Mouse (Mus musculus) left cerebral cortex, postnatal 4 days (tissue): Measurements from ENCODE around the gene 9230112D13Rik. TPM values are rescaled to one million over a fixed set of nuclear protein-coding genes. Genes with fewer than 3 reads are reported as not detected.

Source experiments
- DNase-seq: peaks from one replicate; pipeline ENCODE4 v3.0.0-alpha.2; 2022
- intact Hi-C: fragments of 180-260 bp; cut with DNase I; formaldehyde crosslinking; loops from one replicate; pipeline ENCODE4 v1.15.1; 2025
- total RNA-seq, 2 experiments: library from RNA; stranded (reverse); gene quantifications; 2 replicates each; pipeline ENCODE4 v1.2.3; 2021

9230112D13Rik gene
- not detected for total RNA-seq

DNA sequence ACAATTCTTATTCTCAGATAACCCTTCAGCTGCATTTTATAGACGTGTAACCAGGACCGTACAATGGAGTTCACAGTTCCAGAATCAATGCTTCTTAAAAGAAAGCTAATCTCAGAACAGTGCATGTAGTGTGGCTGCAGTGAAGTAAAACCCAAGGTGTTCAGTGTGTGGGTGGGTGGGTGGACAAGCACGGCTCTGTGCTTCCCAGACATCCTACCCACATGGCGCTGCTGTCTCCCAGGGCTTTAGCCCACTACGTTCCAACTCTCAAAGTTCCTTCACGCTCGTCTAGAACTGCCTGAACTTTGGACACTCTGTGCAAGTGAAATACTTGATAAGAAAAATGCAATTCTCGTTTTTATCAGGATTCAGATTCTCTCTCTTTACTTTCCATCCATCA lies at the start of gene 9230112D13Rik:
Gene 9230112D13Rik (minus strand): TSS at position 101 of the 400 bp plus-strand sequence.
- intact Hi-C loops = no loop called here
- no peak for DNase-seq

GRCm38 (mm10) chr14:34571610-34572387 lies 49.2 kb upstream of the 9230112D13Rik start:
- DNase-seq = no peak
- intact Hi-C loops = loop anchor here (10.0 kb wide), 1 partner anchor 487 kb away; the partner anchor contains the start of gene Anxa8

DNA sequence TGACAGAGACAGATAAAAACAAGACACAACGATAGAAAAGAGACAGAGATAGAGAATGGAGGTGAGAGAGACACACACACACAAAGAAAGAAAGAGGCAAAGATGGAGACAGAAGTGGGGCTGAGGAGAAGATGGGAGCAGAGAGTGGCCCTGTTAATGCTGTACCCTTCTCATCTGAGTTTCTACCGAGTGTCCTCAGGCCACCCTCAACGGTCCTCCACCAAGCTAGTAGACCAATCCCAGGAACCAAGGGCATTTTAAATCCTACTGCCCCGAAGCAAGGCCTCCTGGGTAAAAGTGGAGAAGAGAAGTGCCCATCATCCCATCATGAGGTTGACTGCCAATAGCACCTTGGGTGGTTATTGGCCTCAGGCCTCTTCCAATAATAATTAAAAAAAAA lies 48.3 kb upstream of the 9230112D13Rik start:
- intact Hi-C loops = loop anchor here (10.0 kb wide), 1 partner anchor 486 kb away; the partner anchor contains the start of gene Anxa8
- no peak for DNase-seq

DNA sequence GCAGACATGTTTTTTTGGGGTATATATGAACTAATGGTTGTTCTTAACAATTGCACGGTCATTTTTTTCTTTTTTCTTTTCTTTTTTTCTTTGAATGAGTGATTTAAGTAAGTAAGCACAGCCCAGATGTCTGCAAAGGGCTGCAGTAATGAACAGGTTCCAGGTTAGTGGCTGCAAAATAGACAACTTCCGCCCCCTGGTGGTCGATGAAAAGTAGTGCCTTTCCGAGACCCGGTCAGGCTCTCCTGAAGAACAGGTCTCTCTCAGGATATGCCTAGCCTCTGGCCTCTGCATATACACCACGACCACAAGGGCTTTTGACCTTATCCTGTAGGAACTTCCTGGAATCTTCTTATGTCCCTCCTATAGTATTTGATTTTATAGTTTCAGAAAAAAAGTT lies 47.7 kb upstream of the 9230112D13Rik start:
- peak; percentile 85 for DNase-seq
- intact Hi-C loops = loop anchor here (10.0 kb wide), 1 partner anchor 485 kb away; the partner anchor contains the start of gene Anxa8

DNA sequence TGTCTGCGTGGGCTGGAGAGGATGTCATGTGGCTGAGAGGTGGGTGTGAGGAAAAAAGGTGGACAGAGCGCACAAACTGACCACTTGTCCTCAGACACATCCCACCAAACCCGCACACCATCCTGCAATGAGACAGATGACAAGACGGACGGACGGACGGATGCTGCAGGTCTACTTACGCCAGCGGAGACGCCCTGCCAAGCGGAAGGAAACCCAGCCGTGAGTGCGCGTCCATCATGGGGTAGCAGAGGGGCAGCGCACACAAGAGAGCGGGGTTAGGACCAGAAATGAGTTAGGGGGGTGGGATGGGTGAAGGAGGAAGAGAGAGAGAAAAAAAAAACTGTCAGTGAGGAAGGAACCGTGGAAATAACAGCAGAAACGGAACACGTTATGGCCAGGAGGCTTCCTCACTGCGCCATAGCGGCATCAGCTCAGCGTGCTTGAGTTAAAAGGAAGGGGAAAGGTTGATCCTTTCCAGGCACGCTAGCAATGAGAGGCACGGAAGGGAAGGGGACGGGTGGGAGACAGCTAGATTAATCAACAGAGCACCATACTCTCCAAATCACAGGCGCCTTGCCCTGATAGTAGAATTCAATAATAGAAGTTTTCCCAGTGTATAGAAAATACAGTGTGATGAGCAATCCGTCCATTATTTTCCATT lies 47.1 kb upstream of the 9230112D13Rik start:
- intact Hi-C loops = loop anchor here (5.0 to 10.0 kb wide), 3 partner anchors 195 to 485 kb away; partner anchors contain the start of genes Anxa8, Mmrn2 and Sncg
- no peak for DNase-seq

DNA sequence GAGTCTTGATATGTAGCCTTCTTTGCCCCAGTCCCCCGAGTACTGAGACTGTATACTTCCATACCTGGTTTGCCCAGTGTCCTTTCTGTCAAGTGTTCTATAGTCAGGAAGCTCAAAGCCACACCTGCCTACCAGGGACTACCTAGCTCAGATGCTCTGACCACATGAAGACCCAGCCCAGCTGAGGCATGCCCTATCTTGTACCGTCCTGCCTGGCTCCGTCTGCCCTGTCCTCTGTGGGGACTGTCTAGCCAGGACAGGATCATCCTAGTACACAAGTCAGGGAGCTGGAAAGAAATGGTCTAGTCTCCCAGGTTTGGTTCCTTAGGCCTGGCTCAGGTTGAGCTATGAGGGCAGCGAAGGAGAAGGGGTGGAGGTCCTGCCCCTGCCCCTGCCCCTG lies 46.0 kb upstream of the 9230112D13Rik start:
- no peak for DNase-seq
- intact Hi-C loops = loop anchor here (5.0 to 10.0 kb wide), 2 partner anchors 194 to 296 kb away; partner anchors contain the start of genes Mmrn2 and Sncg

GRCm38 (mm10) chr14:34567697-34568096 lies 45.1 kb upstream of the 9230112D13Rik start:
- no peak for DNase-seq
- intact Hi-C loops = loop anchor here (5.0 to 10.0 kb wide), 2 partner anchors 193 to 295 kb away; partner anchors contain the start of genes Mmrn2 and Sncg

- no peak for DNase-seq
- intact Hi-C loops = loop anchor here (5.0 to 10.0 kb wide), 2 partner anchors 192 to 294 kb away; partner anchors contain the start of genes Mmrn2 and Sncg
These were observed 43.9 kb upstream of the 9230112D13Rik start for GRCm38 (mm10) chr14:34566530-34566929.

- intact Hi-C loops = loop anchor here (5.0 to 10.0 kb wide), 2 partner anchors 191 to 293 kb away; partner anchors contain the start of genes Mmrn2 and Sncg
- peak; percentile 59 for DNase-seq
These were observed 43.1 kb upstream of the 9230112D13Rik start for GRCm38 (mm10) chr14:34565711-34566110.

DNA sequence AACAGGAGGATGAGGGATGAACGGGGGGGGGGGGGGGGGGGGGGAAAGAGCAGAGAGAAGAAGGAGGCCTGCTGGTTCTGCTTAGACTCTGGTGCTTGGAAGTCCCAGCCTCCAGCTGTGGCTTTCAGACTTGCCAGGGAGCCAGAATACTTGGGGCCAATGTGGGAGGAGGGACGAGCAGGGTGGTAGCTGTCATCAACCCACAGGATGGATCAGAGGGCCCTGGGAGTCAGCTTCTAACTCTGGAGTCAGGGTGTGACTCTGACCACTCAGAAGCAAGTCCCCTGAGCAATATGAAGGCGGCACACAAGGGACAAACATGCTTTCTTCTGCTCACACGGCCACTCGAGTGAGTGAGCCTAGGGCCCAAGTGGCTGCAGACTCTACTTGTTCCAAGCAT lies 42.0 kb upstream of the 9230112D13Rik start:
- DNase-seq = no peak
- intact Hi-C loops = loop anchor here (5.0 to 10.0 kb wide), 3 partner anchors 107 to 292 kb away; partner anchors contain the start of genes Mmrn2 and Sncg

- intact Hi-C loops = loop anchor here (5.0 to 10.0 kb wide), 2 partner anchors 105 to 188 kb away; partner anchors contain the start of genes Mmrn2 and Sncg
These were observed 39.8 kb upstream of the 9230112D13Rik start for GRCm38 (mm10) chr14:34562393-34562792.

GRCm38 (mm10) chr14:34561647-34562046 lies 39.0 kb upstream of the 9230112D13Rik start:
- intact Hi-C loops = loop anchor here (5.0 to 10.0 kb wide), 2 partner anchors 104 to 187 kb away; partner anchors contain the start of genes Mmrn2 and Sncg
- no peak for DNase-seq

More at GRCm38 (mm10) chr14:34562393-34562792, 39.8 kb upstream of the 9230112D13Rik start:
- DNase-seq = no peak

- intact Hi-C loops = no loop called here
- no peak for DNase-seq
These were observed 36.3 kb upstream of the 9230112D13Rik start for GRCm38 (mm10) chr14:34558947-34559346.

DNA sequence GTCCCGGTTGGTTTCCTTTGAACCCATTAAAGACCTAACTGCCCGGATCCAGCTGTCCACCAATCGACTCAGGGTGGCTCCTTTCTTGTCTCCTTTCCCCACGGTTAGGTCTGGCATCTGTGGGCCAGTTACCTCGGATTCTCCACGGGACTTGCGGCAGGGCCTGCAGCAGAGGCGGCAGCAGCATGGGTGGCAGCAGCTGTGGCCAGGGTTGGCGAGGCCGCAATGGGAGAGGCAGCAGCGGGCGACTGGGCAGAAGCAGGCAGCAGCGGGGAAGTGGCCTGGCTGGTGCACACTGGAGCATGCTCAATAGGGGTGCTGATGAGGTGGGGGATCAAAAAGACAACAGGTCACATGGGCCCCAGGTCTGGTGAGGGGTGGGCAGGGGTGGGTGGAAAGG lies 32.6 kb upstream of the 9230112D13Rik start:
- intact Hi-C loops = no loop called here
- DNase-seq = no peak

DNA sequence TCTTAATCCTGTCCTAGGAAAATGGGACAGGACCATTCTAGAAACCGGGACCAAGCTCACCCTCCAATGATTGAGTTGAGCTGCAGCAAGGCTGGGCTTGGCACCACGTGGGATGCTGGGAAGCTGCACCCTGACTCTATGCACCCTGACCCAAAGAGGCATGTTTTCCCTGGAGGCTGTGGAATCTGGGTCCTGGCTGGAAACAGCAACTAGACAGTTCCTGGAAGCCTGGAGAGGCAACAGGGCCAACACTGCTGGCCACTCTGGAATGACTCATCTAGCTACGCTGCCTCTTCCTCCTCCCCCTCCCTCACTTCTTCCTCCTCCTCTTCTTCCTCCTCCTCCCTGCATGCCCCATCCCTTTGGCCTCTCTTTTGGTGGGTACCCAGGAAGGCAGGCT lies 31.4 kb upstream of the 9230112D13Rik start:
- DNase-seq = no peak
- intact Hi-C loops = no loop called here

DNA sequence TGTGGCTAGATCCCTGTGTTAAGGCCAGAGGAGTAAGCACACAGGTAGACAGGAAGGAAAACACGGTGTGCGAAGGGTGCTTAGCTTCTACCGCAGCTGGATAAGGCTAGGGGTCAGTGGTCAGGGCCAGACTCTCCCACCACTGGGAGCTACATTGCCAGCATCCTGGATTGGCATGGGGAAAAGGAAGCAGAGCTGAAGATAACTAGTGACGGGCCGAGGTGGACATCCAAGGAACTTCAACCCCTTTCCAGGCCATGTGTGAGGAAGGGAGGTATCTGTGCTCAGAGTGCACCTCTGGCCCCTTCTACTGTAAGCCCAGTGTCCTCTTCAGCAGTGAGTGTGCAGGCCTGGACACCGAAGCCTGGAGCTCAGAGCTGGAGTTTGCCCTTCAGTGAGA lies 30.9 kb upstream of the 9230112D13Rik start:
- intact Hi-C loops = no loop called here
- DNase-seq = no peak

DNA sequence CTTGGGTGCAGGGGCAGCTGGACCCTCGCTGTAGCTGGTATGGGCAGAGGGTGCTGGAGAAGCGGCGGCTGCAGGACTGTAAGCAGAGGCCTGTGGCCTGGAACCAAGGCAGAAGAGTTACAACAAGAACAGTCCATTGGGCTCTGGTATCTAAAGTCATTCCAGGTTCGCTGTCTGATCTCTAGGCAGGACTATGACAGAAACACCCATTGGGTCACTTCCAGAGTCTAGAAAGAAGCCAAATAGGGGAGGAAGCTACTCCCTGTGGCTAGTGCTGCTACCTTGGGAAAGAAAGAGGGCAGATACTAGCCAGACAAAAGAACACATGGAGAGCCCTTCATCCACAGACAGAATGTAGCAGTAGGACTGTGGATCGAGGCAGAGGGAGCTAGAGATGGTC lies 29.6 kb upstream of the 9230112D13Rik start:
- intact Hi-C loops = no loop called here

GRCm38 (mm10) chr14:34549004-34549671 lies 26.5 kb upstream of the 9230112D13Rik start:
- intact Hi-C loops = loop anchor here (5.0 kb wide), 1 partner anchor 47 kb away; the partner anchor contains the start of gene Bmpr1a
- peak; percentile 86 for DNase-seq

More for the DNA sequence above, 29.6 kb upstream of the 9230112D13Rik start:
- no peak for DNase-seq

DNA sequence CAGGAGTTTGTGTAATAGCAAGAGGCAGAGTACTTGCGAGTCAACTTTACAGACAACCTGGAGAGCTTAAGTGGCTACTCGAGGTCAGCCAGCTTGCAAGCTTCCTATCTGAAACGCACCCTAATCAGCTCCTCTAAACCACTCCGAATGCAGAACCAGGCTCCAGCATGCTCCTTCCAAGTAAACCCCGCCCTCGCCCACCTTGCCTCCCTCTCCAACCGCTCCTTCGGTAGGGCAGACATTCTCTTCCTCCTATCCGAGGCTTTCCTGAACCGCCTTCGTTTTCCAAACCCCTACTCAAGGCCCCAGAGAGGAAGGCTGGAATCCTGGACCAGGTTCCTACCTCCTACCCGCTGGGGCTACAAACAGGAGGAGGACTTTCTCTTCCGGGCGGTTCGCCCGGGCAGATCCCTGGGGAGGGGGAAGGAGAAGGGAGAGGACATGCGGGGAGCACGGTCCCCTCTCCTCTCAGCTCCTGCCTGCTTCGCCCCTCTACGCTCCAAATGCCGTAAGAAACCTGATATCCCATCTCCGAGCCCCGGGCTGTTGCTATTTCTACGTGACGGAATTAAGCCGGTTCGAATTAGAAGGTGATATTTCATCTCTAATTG lies 25.9 kb upstream of the 9230112D13Rik start:
- intact Hi-C loops = loop anchor here (5.0 kb wide), 1 partner anchor 46 kb away; the partner anchor contains the start of gene Bmpr1a
- DNase-seq = peak; percentile 54

GRCm38 (mm10) chr14:34544545-34544944 lies 21.9 kb upstream of the 9230112D13Rik start:
- intact Hi-C loops = no loop called here
- DNase-seq = no peak
